Mouse (Mus musculus) small intestine, adult 2 months (tissue): ENCODE data around the gene Arrb1.

ENCODE experiments used
- CTCF ChIP-seq: fragments of 200-500 bp; IDR thresholded peaks from 2 replicates; pipeline ENCODE4 v1.5.1; 2012; ENCODE audit warnings: low read depth, mild to moderate bottlenecking, control low read depth, inconsistent platforms, low read length, moderate library complexity, mixed read lengths; ENCODE audit not compliant: insufficient replicate concordance, insufficient read length; ENCODE audit errors: extremely low read depth
- POLR2A ChIP-seq: fragments of 200-500 bp; IDR thresholded peaks from 2 replicates; pipeline ENCODE4 v1.6.1; 2012; ENCODE audit warnings: low read depth, mild to moderate bottlenecking, control low read depth, inconsistent platforms, low read length, moderate library complexity

DNA sequence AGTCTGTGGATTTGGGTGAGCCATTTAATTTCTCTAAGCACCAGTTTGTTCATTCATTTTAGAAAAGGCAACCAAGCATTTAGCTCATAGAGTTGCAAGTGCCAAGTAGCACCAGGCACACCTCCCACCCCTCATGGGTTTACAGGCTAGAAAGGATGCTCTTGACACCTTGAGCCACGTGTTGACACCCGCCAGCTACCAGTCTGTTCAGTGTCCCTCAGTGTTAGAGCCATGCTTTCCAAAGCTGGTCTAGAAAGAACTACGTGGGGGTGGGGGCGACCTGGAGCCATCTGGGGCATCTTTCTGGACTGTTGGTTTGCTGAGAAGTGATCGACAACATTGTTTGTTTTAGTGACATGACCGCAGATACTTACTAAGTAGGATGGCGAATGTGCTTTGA, 1.7 kb upstream of the Arrb1 start:
- TF ChIP-seq CTCF (no peak), POLR2A (no peak)
